Mouse (Mus musculus): Measurements from ENCODE around the gene Krt80.

DNA sequence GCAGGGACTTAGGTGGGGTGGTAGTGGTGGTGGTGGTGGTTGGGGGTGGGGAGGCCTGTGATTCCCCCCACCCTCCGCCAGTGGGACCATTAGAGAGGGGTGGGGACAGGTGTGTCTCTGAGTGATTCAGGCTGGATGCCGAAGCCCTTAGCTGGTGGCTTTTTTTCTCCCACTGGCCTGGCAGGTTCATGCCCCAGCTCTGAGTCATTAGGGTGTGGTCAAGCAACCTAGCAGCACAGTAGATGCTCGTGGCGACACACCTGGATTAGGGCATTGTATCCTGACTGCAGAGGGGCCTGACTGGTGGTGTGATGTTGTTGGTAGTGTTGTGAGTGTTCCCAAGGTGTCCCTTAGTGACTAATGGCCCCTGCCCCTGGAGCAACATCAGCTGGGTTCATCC, 38.9 kb downstream of the Krt80 start:
- TF ChIP-seq CTCF (conservative IDR thresholded peaks at IDR 0.05; ENCODE audit: insufficient read depth, insufficient read length, low read depth, low read length) (no peak), POLR2A (IDR thresholded peaks at IDR 0.05; ENCODE audit: low read depth, low read length) (no peak)

Data from kidney, adult 2 months (tissue).